Mouse (Mus musculus) embryo, embryonic 9.5 days (tissue): ENCODE data around the gene Elk3.

Experiments
- DNase-seq: peaks from one replicate; pipeline ENCODE4 v3.0.0-alpha.2; 2017; ENCODE audit errors: extremely low spot score

Gene Elk3

DNA sequence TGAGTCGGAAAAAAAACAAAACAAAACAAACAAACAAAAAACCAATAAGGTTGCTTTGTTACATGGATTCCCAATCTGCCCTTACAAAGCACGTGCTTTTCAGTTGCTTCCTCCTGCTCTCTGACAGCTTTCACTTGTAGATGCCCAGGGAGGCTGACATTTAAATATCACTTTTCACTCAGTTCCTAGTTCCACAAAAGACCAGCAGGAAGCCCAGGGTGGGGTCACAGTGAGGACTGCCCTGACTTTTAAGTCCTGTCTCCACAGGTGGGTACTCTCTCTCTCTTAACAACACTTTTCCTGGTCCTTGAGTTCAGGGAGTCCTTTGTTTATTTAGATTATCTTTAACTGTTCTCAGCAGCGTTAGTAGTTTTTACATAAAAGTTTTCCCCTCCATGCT is 68.7 kb downstream of the Elk3 start:
- DNase-seq, result no peak

DNA sequence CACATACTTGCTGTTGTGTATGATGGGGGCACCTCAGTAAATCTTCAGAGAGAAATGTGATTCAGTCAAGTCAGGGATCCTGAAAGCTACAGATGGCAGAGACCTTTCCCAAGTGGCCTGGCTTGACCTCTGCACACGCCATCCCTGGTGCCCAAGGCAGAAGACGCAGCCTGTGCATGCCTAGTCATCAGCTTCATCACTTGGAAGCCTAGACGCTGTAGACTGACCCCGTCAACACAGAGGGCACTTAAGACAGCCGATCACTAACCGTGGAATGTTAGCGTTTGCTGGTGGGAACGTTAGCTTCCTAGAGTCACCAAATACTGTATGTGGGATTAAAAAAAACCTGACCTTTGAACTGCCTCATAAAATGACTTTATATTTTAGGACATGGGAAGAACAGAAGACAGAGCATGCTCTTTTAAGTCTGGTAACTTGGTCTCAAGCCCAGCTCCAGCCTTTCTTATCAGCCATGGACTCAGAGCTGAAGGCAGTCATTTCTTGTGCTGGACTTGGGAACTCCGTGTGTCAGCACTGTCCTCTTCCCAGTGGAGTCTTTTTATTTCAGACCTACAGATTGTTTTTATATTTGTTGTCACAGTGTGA is 71.6 kb downstream of the Elk3 start:
- DNase-seq, result no peak

DNA sequence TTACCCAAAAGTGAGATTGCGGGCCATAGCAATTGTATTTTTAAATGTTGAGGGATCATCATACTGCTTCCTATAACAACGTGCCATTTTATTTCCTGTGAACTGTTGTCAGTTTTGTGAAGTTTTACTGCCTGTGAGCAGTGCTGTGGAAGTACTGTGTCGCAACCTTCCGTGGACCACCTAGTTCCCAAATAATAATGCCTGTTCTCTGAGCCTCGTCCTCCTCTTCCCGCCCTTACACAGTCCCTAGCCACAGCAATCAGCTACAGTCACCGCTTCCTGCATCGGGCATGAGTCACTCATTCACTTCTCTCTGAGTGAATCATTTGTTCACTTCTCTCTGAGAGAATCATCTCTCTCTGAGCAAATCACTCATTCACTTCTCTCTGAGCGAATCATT is 76.2 kb downstream of the Elk3 start:
- DNase-seq, result no peak

DNA sequence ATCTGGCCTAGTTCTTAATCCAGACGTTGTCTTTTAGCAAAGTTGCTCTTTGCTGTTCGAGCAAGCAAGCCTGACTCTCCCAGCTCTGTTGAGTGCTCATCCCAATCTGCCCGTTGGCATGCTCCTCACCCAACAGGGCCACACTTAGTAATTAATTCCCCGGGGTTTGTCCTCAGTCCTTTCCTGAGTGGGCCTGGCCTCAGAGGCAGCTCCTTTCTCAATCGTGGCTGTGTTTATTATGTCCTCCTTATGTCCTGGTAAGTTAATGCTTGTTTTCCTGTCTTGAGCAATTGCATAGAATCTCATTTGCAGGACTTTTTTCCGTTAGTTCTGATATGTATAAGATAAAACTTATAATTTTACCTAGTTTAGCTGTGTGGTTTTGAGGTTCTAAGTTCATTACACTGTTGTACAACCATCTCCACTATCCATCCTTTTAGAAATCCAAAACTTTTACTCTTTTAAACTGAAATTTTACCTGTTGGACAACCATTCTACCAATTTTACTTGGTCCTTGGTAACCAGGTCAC is 77.2 kb downstream of the Elk3 start:
- no peak for DNase-seq

DNA sequence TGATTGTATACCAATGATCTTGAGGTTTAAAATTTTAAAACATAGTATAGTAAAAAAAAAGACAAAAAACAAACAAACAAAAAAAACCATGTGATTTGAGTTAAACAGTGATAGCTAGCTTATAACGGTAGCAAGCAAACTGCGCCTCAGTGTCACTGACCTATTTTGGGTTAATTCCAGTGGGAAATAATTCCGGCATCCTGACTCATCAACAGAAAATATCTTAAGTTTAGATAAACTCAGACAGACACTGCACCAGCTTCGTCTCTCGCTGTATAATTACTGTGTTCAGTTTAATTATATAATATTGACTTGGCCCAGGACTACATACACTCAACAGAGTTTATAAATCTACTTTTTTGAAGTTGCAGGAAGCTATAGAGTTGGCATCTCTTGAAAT is 79.0 kb downstream of the Elk3 start:
- DNase-seq, result no peak

DNA sequence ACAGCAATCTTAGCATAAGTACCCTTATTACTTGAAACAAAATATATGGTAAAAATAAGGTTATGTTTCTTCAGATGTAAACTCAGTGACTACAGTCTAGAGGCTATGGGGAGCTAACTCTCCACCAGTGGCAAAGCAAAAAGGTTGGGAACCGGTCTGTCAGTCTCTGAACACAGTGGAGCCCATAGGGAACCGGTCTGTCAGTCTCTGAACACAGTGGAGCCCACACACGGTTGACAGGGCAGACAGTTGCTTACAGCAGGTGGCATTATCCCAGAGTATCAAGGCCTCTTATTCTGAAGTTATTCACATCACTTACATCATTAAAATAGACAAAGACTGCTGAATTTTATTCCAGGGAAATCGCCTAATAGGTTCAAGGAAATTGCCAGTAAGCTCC is 79.4 kb downstream of the Elk3 start:
- DNase-seq, result no peak

DNA sequence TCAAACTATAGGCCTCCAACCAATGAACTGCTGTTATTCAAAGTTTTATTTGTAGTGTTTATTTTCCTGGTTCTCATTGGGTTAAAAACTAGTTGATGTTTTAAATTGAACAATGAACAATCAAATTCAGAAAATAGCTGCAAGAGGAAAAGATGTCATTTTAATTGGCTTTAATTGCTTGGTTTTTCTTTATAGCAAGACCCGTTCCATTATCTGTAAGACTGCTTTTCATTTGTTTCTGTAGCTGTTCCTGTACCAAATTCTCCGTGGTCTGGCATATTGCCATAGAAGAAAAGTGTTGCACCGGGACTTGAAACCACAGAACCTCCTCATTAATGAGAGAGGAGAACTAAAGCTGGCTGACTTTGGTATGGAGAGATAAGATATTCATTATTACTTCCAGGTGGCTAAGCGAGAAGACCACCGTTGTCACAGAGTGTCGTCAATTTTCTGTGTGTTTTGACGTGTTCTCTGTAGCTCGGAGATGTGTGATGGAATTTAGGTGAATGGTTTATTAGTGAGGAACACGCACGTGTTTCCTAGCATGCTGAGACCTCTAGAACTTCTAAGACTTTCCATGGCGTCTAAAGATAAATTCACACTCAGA is 82.4 kb downstream of the Elk3 start:
- DNase-seq, result no peak

DNA sequence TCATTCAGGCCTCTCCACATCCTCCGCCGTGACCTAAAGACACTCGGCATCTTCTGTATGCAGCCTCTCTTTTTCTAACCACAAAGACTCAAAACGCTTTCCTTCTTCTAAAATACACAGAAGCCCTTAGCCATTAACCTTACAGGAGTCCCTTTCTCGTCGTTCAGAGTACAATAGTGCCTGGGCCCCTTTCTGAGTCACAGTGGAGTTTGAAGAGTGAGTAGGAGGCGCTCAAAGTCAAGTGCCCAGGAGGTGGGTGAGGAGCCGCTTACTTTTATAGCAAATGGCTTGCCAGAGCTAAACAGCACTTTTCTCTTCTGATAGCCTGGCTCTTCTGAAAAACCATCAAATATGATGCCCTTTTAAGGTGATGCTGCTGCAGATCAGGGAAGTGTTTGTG is 83.0 kb downstream of the Elk3 start:
- no peak for DNase-seq

DNA sequence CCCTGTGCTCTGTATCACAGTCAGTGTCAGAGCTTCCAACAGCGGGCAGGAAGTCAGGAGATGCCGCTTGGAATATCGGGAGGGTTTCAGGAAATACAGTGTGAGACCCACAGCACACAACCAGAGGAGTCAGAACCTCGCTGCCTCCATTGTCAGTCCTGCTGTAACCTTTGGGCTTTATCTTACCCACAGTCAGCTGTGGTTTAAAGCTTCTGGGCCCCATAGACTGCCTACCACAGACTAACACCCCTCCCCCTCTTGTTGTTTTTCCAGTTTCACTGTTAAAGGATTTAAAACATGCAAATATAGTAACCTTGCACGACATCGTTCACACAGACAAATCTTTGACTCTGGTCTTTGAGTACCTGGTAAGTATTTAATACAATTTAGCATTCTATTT is 85.2 kb downstream of the Elk3 start:
- DNase-seq, result no peak

DNA sequence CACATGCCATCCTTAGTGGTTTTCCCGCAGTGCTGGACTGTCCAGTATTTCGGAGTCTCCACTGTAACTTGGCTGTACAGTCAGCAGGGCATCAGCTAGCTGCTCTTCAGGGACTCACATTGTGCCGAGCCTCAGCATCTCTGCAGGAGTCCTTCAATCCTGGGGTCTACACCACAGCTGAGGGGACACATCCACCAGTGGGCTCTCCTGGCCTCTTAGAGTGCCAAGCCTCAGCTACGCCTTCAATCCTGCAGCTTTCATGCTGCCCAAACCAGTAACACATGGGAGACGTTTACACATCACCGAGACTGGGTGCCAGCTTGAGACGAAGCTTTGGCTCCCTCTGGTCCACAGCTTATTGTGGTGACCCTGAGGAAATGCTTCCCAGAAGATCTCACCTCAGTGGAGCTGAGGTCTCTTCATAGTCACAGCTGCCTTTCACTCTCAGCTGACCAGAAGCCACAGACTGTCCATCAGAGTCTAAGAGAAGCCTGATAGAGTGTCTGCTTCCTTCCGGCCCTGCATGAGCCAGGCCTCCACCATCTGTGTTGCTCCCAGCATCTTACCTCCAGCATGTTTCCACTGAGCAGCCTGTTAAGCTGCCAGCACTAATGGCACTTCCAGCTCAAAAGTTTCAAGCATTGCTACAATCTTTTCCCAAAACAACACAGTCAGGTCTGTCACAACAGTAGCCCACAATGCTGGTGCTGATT is 95.7 kb downstream of the Elk3 start:
- DNase-seq, result no peak

DNA sequence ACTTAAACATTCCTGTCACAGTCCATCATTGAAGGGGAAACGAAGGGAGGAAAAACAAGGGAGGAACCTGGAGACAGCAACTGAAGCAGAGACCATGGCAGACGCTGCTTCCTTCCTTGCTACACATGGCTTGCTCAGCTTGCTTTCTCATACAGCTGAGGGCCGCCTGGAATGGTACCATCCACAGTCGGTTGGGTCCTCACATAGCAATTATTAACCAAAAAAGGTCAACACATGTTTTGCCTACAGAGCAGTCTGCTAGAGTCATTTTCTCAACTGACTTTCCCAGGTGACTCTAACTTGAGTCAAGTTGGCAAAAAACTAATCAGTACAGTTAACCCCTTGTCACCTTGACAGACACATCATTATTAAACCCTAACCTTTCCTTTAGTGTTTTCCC is 96.7 kb downstream of the Elk3 start:
- DNase-seq, result no peak

DNA sequence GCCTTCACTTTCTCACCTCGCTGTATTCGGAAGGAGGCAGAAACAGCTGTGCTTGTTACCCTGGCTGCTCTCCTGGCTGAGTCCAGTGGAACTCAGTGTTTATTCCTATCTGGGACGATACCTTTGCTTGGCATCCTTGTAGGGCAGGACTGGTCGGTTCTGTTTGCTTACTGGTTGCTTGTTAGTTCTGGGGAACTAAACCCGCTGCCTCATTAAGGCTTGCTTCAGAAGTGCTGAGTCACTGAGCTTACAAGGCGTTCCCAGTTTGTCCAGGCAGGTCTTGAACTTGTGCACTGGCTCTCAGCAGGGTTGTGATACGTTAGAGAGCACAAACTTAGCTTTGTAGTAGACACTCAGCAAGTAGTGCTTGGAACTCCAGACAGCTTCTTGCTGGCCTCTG is 97.6 kb downstream of the Elk3 start:
- DNase-seq, result no peak

DNA sequence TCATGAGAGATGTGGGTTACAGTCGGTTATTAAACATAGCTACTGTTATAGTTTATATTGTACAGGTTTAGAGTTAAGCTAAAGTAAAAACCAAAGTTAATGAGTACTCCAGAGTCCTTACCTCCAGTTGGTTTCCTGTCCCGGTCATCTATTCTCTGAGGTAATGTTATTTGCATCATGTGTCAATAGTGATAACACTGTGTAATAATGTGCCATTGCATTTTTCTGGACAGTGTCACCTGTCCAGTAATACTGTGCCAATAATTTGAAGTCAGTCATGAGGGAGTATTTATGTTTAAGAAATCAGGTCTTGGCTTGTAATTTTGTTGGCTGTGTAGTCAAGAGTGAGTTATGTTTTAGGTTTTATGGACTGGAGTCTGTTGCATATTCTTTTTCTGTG is 98.2 kb downstream of the Elk3 start:
- no peak for DNase-seq

DNA sequence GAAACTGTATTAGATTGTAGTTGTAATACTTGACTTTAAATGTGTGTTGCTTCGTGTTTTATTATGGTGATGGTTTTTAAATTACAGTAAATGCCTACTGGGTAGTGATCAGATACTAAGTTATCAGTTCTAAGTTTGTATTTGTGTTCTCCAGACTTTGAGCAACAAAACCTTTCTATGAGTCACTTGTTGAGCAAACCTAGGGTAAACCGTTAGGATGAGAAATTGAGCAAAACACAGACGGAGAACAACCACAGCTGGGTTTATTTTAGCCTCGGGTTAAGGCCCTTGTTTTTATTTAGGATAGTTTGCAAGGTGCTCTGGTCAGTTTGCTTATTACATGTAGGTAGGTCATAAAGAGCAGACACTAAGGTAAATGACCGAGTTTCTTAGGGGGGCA is 103.8 kb downstream of the Elk3 start:
- DNase-seq, result no peak

DNA sequence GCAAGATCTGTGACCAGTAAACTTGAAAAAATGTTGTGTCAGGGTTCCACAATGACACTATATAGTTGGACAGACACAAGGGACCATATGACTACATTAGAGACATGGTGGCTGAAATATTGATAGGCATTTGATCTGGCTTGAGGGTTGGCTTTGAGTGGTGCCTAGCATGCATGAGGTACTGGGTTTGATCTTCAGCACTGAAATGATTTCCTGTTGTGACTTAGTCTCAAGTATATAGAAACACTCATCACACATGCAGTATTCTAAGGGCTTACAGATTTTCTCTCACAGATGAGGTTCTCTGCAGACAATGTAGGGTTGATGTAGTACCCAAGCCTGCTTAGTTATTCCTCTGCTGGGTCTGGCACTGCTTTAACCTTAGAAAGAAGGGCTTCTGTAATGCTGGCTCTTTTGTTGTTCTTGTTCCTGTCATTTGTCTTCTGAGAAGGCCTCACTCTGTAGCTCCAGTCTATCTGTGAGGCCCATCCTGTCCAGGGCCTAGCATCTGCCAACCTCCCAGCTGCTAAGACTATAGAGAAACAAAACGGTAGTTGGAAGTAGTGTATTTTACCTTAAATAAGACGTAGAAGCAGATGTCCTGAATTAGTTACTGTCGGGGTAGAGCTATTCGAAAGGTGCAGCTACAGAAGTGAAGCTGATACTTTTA is 105.5 kb downstream of the Elk3 start:
- no peak for DNase-seq

DNA sequence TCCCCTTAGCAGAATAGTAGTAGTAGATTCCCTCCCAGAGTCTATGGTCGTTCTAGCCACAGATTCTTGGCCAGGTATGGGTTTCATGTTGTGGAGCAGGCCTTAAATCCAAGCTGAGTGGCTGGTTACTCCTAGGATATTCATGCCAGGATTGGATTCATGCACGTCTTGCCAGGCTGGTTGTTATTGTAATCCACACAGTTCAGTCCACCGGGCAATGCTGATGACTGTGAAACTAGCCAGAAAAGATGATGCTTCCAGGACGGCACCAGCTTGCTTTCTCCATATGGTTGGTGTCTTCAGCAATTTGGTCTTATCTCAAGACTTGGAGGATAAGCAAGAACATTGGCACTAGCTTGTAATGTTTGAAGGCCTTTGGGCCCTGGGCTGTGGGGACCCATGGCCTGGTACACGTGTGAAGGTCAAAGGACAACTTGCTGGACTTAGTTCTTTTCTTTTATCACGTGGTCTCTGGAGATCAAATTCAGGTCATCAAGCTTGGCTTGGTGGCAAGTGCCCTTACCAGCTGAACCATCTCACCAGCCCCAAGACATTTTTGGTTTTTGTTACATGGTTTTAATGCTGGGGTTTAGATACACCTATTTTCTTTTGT is 109.0 kb downstream of the Elk3 start:
- DNase-seq, result no peak

DNA sequence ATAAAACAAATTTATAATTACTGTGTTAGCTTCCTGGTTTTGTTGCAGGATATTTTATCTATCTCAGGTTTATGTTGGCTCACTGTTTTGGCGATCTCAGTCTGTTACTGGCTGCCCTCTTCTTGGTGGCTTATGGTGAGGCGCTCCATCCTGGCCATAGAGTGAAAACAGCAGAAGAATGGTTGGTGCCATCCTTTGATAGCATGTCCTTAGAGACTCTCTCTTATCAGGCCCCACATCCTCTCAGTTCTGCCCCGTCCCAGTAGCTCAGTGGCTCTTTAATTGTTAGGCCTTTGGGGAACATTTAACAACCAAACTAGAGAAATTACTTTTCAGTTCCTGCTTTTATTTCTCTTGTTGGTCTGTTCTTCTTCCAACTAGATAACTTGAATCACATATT is 112.0 kb downstream of the Elk3 start:
- DNase-seq, result no peak
